Mouse (Mus musculus) bone marrow, adult 2 months (tissue): ENCODE data around the gene Mrpl27. TPM values are rescaled to one million over a fixed set of nuclear protein-coding genes. Genes with fewer than 3 reads are reported as not detected.

ENCODE experiments used
- H3K27ac ChIP-seq: fragments of 200-500 bp; 2 replicates; pipeline ENCODE4 v1.5.1; 2012; ENCODE audit warnings: low read depth, mild to moderate bottlenecking, control low read depth, inconsistent platforms, low read length; ENCODE audit not compliant: control insufficient read depth, poor library complexity, insufficient read depth
- H3K4me1 ChIP-seq: fragments of 200-500 bp; 2 replicates; pipeline ENCODE4 v1.6.1; 2011; ENCODE audit warnings: low read length; ENCODE audit not compliant: control insufficient read depth, insufficient read depth
- H3K4me3 ChIP-seq: fragments of 200-500 bp; replicated peaks from 2 replicates; pipeline ENCODE3; 2011; ENCODE audit warnings: mild to moderate bottlenecking, low read depth, low read length, control low read depth; ENCODE audit not compliant: control insufficient read depth
- CTCF ChIP-seq: fragments of 200-500 bp; IDR thresholded peaks from 2 replicates; pipeline ENCODE4 v1.5.1; 2011; ENCODE audit warnings: low read length, control low read depth; ENCODE audit not compliant: control insufficient read depth, insufficient read depth
- POLR2A ChIP-seq: fragments of 200-500 bp; IDR thresholded peaks from 2 replicates; pipeline ENCODE4 v1.6.1; 2011; ENCODE audit warnings: low read depth, mild to moderate bottlenecking, control low read depth, low read length, borderline replicate concordance; ENCODE audit not compliant: control insufficient read depth
- WGBS: fragments of 180-500 bp; shearing (Covaris S2); methylation state at CpG from one replicate; pipeline ENCODE4 v1.1.7; 2018; 5-methylcytosine and 5-hydroxymethylcytosine counted together
- polyA plus RNA-seq: library from polyadenylated mRNA; stranded (reverse); fragments of >200 nt; gene quantifications from 2 replicates; pipeline ENCODE4 v1.2.4, GENCODE M21; 2011; ENCODE audit warnings: low replicate concordance; ENCODE audit not compliant: missing spikeins, insufficient read depth, insufficient read length

The Mrpl27 gene
- polyA plus RNA-seq, 1 experiment = 24.6 TPM

DNA sequence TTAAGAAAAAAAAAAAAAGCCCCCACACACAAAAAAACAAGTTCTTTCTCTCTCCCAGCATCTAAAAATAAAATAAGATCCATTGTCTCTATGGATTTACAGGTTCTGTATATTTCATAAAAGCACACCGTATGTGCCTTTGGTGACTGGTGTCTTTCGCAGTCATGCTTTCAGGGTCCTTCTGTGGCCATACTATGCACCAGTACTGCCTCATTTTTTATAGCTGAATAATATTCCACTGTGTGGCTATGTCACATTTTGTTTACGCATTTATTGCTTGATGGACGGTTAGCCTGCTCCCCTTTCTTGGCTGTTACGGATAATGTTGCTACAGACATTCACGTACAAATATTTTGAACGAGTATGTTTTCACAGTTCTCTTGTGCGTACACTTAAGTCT, 594 bp upstream of the Mrpl27 start:
- WGBS = 48% methylated on average over 8 of the region's 8 CpGs
- TF ChIP-seq POLR2A (no peak), CTCF (no peak)
- Histone ChIP-seq H3K4me1 (peaks cover 1% of the 10 kb centered on the region), H3K27ac (no peak overlapping the region), H3K4me3 (peak overlapping the region; percentile 99)

DNA sequence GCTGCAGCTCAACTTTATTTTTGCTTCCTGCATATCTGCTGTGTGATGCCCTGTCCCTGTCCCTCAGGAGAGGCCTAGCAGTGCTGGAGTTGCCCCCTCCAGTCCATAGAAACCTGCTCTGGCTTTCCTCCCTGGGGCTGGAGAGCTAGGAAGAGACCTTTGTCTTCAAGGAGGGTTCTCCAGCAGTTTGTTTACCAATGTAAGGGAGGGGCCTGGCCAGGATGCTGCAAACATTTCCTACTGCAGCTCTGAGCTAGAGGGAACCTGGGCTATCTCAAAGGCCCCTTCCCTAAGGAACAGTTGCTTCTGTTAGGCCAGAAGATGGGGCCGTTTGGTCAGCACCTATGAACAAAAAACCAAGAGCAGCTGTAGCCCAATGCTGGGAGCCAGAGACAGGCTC, 7.8 kb downstream of the Mrpl27 start:
- TF ChIP-seq CTCF = no peak
- no peak for TF ChIP-seq POLR2A
- 67% methylated on average over 1 of the region's 1 CpGs for WGBS
- Histone ChIP-seq H3K4me3 (no peak overlapping the region), H3K27ac (no peak overlapping the region), H3K4me1 (no peaks in the 10 kb centered on the region)

DNA sequence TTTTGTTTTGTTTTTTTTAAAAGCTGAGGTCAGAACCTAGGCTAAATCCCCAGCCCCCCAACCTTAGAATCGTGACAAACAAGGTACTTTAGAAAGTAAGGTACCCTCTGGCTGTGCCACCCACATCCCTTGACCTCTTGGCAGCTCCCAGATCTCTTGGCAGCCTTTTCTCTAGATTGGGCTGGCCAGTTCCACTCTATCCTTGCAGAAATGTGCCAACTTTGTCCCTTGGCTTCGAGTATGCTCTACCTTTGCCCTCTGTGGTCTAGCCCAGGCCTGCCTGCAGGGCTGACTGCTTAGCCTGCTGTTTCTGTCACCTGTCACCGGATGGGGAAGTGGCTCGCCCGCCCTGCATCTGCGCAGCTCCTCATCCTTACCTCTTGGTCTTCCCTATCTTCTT, 11.7 kb downstream of the Mrpl27 start:
- Histone ChIP-seq H3K4me3 (no peak overlapping the region), H3K4me1 (no peaks in the 10 kb centered on the region), H3K27ac (no peak overlapping the region)
- WGBS = 77% methylated on average over 6 of the region's 6 CpGs
- TF ChIP-seq CTCF = no peak
- TF ChIP-seq POLR2A = no peak

DNA sequence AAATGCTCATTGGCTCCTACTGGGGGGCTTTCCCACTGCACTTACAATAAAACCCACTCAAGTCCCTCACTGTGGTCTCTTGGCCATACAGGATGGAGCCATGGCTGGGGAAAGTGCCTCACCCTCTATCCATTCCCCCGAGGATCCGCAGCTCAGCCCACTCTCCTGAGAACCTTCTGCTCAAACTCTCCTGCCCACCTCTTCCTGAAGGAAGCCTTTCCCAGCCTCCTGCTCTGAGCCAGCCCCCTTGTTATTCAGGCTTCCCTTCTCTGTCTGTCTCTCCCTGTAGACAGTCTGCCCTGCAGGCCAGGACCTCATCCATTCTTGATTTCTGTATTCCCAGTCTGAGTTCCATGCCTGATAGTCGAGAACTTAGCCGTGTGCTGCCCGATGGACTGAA, 21.4 kb downstream of the Mrpl27 start:
- Histone ChIP-seq H3K4me1 (no peaks in the 10 kb centered on the region), H3K27ac (no peak overlapping the region), H3K4me3 (no peak overlapping the region)
- WGBS = 84% methylated on average over 5 of the region's 5 CpGs
- no peak for TF ChIP-seq CTCF
- TF ChIP-seq POLR2A = no peak

DNA sequence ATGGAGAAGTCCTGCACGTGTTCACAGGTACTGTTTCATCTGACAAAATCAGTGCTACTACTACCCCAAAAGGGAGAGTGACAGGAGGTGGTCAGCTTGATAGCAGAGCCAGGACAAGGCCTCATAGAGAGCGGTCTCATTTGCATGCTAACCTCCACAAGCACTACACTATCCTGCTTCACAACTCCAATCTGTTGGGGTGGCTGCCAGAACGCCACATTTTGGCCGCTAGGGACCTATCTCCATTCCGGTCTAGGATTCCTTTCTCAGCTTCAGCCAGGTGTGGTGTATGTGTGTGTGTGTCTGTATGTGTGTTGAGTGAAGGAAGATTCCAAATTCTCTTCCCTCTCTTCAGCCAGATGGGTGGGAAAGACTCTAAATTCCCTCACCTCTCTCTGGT, 21.9 kb downstream of the Mrpl27 start:
- H3K4me3 ChIP-seq = no peak overlapping the region
- WGBS = 90% methylated on average over 5 of the region's 5 CpGs
- no peaks in the 10 kb centered on the region for H3K4me1 ChIP-seq
- no peak overlapping the region for H3K27ac ChIP-seq
- TF ChIP-seq POLR2A (no peak), CTCF (no peak)

DNA sequence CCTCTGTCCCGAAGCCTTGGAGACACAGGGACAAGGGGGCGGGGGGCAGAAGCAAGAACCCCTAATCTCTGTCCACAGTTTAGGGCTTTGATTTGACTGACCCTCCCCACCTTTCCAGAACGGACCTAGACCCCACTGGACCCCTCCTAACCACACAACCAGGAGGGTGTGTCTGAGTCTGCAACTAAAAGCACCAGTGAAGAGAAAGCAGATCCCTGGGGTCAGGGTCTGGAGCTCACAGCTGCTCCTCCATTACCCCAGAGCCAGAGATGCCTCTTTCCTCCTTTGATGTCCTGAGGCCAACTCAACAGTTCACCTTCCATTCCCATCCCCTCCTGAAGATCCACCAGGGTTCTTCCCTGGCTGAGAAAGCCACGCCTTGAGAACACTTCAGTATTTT, 22.7 kb downstream of the Mrpl27 start:
- TF ChIP-seq POLR2A = no peak
- TF ChIP-seq CTCF = no peak

DNA sequence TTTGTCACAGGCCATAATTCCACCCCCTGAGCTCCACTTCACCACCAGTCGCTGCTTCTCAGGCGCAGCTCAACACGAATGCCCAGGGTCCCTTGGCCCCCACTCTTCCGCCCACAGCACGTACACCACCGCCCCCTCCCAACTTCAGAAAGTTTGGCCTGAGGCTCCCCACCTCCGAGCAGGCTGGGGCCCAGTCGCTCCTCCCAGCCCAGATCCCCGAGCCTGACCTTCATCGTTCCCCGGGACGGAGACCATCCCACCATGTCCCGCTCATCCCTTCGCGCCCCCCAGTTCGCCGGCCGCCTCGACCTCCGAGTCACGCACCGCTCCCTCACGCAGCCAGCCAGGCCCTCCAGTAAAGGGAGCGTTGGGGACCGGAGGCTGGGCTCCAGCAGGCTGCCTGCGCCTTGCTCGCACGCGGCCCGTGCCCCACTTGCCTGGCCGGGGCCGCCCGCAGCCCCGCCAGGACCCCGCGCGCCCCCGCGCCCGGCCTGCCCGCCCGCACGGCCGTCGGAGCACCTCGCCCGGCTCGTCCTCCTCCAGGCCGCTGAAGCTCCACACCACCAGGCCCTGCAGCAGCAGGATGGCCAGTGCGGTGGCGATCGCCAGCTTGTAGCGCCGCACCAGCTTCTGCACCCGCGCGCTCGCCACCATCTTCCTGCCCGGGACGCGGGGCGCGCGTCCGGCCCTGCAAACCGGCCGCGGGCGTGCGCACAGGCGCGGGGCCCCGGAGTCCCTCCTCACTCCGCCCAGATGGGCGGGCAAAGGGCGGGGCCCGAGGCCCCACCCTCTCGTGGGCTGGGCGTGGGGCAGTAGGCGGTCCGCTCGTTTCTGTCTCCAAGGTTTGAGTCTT, 23.4 kb downstream of the Mrpl27 start, which contains the start of gene Xylt2:
TSS of gene Xylt2 (minus strand) at position 762 of the 853 bp plus-strand sequence.
- under 1% methylated on average over 82 of the region's 82 CpGs for WGBS
- H3K27ac ChIP-seq = peak within 1 kb of the TSS; percentile 31; the same call in 1 of the 2 replicates
- peak within 1 kb of the TSS; percentile 94 for H3K4me3 ChIP-seq
- no peaks in the 10 kb centered on the region for H3K4me1 ChIP-seq
- peak; percentile 52; the same call in 1 of the 2 replicates for TF ChIP-seq POLR2A
- TF ChIP-seq CTCF = no peak

More for the DNA sequence above, 22.7 kb downstream of the Mrpl27 start:
- Histone ChIP-seq H3K4me3 (no peak overlapping the region), H3K27ac (no peak overlapping the region), H3K4me1 (no peaks in the 10 kb centered on the region)
- 47% methylated on average over 4 of the region's 4 CpGs for WGBS

DNA sequence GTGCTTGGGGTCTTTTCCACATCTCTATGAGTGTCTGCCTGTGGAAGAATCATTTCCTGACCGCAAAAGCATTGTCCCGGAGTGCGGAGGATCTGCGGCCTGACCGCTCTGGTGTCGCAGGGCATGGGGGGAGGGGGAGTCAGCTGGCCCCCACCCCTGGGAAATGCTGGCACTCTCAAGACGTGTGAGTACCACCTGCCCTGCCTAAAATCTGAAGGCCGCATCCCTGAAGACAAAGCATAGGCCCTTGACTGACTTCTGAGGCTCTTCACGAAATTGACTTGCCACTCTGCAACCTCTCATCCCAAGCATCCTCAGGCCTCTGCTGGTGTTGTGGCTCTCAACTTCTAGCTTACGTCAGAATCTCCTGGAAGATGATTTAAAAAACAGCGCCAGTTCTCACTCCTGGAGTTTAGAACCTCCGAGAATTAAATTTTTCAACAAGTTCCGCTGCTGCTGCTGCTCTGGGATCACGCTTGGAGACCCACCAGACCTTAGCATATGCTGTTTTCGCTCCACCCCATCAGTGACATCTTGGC, 24.1 kb downstream of the Mrpl27 start:
- Histone ChIP-seq H3K4me1 (no peaks in the 10 kb centered on the region), H3K27ac (no peak overlapping the region), H3K4me3 (peak overlapping the region; percentile 62)
- WGBS = 38% methylated on average over 15 of the region's 15 CpGs
- TF ChIP-seq POLR2A (no peak), CTCF (no peak)

DNA sequence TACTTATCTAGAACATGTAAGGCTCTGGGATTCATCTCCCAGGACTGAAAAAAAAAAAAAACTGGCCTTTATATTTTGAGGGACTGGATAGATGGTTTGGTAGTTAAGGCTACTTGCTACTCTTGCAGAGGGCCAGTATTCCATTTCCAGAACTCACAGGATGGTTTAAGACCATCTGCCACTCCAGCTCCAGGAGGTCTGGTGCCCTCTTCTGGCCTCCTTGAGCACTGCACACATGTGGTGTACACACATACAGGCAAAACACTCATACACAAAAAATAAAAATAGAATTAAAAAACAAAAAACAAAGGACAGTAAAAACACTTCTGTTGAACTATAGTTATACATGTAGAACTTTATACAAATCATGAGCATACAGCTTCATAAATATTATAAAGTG, 27.1 kb downstream of the Mrpl27 start:
- Histone ChIP-seq H3K4me1 (no peaks in the 10 kb centered on the region), H3K4me3 (no peak overlapping the region), H3K27ac (no peak overlapping the region)
- TF ChIP-seq POLR2A (no peak), CTCF (peak; percentile 17; the same call in 1 of the 2 replicates)
